Mouse (Mus musculus) stomach, embryonic 15.5 days (tissue): ENCODE data around the gene Adra2a. TPM values are rescaled to one million over a fixed set of nuclear protein-coding genes. Genes with fewer than 3 reads are reported as not detected.
A peak's percentile ranks its signal among the peaks of the same experiment; 100 is the strongest.

Experiments used
- ATAC-seq: fragments of 200-750 bp; cut with Nextera tagmentation; 2 replicates; pipeline ENCODE4 v1.8.0; 2017; ENCODE audit warnings: low read depth, moderate number of reproducible peaks, moderate TSS enrichment; ENCODE audit not compliant: insufficient read depth, low FRiP score
- H3K27ac ChIP-seq: fragments of 300-500 bp; sonication (generic); 2 replicates; pipeline ENCODE4 v1.5.1; 2015; ENCODE audit warnings: mild to moderate bottlenecking, inconsistent platforms
- H3K27me3 ChIP-seq: fragments of 300-500 bp; sonication (generic); replicated peaks from 2 replicates; pipeline ENCODE4 v1.6.1; 2015; ENCODE audit warnings: inconsistent platforms
- H3K36me3 ChIP-seq: fragments of 300-500 bp; sonication (generic); 2 replicates; pipeline ENCODE4 v1.6.1; 2015; ENCODE audit warnings: inconsistent platforms
- H3K4me1 ChIP-seq: fragments of 300-500 bp; sonication (generic); 2 replicates; pipeline ENCODE4 v1.6.1; 2015; ENCODE audit warnings: inconsistent platforms
- H3K4me2 ChIP-seq: fragments of 300-500 bp; sonication (generic); 2 replicates; pipeline ENCODE4 v1.6.1; 2015; ENCODE audit warnings: mild to moderate bottlenecking, inconsistent platforms
- H3K4me3 ChIP-seq: fragments of 300-500 bp; sonication (generic); replicated peaks from 2 replicates; pipeline ENCODE4 v1.5.1; 2015; ENCODE audit warnings: inconsistent platforms
- H3K9ac ChIP-seq: fragments of 300-500 bp; sonication (generic); 2 replicates; pipeline ENCODE4 v1.6.1; 2015; ENCODE audit warnings: inconsistent platforms
- H3K9me3 ChIP-seq: fragments of 300-500 bp; sonication (generic); 2 replicates; pipeline ENCODE4 v1.6.1; 2016; ENCODE audit warnings: inconsistent platforms
- WGBS: fragments of 180-500 bp; shearing (Covaris S2); methylation state at CpG from one replicate; pipeline ENCODE4 v1.1.7; 2015; 5-methylcytosine and 5-hydroxymethylcytosine counted together
- polyA plus RNA-seq: library from polyadenylated mRNA; unstranded; fragments of >200 nt; fragmentation: Nextera tagmentation; extraction: Ambion mirVana; gene quantifications from 2 replicates; pipeline ENCODE4 v1.2.1, GENCODE M21; 2015

Adra2a gene
- polyA plus RNA-seq, 1 experiment from 2014 or later, result 0.58 TPM

DNA sequence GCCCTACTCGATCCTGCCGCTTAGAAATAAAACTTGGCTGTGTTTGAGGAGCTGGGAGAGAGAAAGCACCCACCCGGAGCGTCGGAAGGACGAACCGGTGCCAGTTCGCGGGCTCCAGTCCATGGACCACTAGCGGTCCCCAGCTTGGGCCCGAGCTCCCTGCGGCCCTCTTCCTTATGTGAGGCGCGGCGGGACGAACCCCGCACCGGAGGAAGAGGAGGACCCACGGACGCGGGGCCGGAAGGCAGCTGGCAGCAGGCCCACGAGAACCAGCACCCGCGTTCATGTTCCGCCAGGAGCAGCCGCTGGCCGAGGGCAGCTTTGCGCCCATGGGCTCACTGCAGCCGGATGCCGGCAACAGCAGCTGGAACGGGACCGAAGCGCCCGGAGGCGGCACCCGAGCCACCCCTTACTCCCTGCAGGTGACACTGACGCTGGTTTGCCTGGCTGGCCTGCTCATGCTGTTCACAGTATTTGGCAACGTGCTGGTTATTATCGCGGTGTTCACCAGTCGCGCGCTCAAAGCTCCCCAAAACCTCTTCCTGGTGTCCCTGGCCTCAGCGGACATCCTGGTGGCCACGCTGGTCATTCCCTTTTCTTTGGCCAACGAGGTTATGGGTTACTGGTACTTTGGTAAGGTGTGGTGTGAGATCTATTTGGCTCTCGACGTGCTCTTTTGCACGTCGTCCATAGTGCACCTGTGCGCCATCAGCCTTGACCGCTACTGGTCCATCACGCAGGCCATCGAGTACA is 2.2 kb downstream of the Adra2a start:
- Histone ChIP-seq H3K9ac (0 out of 2 replicates have a peak overlapping the region, but pooled peaks have one; percentile 29), H3K4me3 (peak overlapping the region; percentile 52), H3K27me3 (peaks cover 40% of the 10 kb centered on the region), H3K4me2 (peak overlapping the region; percentile 98), H3K27ac (no peak overlapping the region), H3K9me3 (no peaks in the 10 kb centered on the region), H3K4me1 (peaks cover 29% of the 10 kb centered on the region), H3K36me3 (no peaks in the 10 kb centered on the region)
- WGBS, result 3% methylated on average over 54 of the region's 55 CpGs
- no peak for ATAC-seq

- H3K36me3 ChIP-seq, result no peaks in the 10 kb centered on the region
- H3K9ac ChIP-seq, result peak overlapping the region; percentile 22; the same call in 1 of the 2 replicates
- peak overlapping the region; percentile 98 for H3K4me2 ChIP-seq
- ATAC-seq, result no peak
- H3K27ac ChIP-seq, result no peak overlapping the region
- peaks cover 29% of the 10 kb centered on the region for H3K4me1 ChIP-seq
- H3K27me3 ChIP-seq, result peaks cover 40% of the 10 kb centered on the region
- no peaks in the 10 kb centered on the region for H3K9me3 ChIP-seq
- H3K4me3 ChIP-seq, result peak overlapping the region; percentile 52
- 2% methylated on average over 46 of the region's 46 CpGs for WGBS
Observed at GRCm38 (mm10) chr19:54046684-54047070, 2.7 kb downstream of the Adra2a start.

DNA sequence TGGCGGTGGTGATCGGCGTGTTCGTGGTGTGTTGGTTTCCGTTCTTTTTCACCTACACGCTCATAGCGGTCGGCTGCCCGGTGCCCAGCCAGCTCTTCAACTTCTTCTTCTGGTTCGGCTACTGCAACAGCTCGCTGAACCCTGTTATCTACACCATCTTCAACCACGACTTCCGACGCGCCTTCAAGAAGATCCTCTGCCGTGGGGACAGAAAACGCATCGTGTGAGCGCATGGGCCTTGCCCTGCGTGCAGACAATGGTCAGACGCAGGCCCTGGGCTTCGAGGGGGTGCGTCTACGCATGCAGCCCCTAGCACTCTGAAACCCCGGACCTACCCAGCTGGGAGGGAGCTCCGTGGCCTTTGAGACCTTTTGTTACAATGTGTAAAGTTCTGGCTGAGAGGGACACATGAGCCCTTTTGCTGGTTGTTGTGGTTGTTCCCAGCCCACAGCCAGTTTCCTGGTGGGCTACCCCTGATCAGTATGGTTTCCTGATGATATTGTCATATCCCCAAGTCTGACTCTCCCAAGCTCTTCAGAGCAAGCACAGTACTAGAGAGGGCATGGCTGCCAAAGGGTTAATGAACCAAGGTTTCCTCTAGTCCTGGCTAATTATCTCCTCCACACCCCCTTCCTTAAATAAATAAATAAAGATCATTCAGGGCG is 3.6 kb downstream of the Adra2a start:
- WGBS, result 6% methylated on average over 27 of the region's 27 CpGs
- Histone ChIP-seq H3K9me3 (no peaks in the 10 kb centered on the region), H3K4me3 (peak overlapping the region; percentile 52), H3K36me3 (no peaks in the 10 kb centered on the region), H3K4me1 (peaks cover 29% of the 10 kb centered on the region), H3K27ac (no peak overlapping the region), H3K4me2 (peak overlapping the region; percentile 98), H3K27me3 (peaks cover 40% of the 10 kb centered on the region), H3K9ac (no peak overlapping the region)
- no peak for ATAC-seq

DNA sequence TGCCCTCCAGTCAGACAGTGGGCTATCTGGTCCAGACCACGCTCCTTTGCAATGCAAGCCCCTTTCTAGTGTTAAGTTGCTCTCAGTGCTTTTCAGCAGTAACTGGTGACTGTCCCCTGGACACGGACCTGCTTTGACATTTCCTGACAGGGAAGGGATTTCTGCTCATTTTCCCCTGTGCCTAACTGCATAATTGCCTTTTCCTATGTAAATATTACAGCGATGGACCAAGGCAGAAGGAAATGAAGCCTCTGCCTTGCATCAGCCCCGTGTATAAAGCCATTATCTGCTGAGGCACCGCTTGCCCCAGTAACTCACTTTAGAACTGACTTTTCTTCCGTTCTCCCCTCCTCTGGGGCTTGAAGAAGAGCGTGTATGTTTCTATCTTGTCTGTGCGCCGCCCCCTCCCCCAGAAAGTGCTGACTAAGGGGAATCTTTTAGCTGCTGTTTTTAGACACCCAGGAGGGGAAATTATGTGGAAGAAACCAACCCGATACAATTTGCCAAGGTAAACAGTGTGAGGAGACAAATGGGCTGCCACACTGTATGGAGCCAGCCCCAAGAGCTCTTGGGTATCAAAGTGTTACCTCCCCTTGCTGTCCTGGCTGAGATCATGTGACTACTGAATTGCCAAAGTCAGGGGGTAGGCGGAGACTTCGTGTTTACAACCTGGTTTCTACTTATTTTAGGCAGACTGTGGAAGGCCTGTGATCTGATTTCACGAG is 4.4 kb downstream of the Adra2a start:
- Histone ChIP-seq H3K4me1 (peaks cover 29% of the 10 kb centered on the region), H3K27ac (no peak overlapping the region), H3K9me3 (no peaks in the 10 kb centered on the region), H3K4me2 (0 out of 2 replicates have a peak overlapping the region, but pooled peaks have one; percentile 21), H3K4me3 (no peak overlapping the region), H3K9ac (no peak overlapping the region), H3K36me3 (no peaks in the 10 kb centered on the region), H3K27me3 (peaks cover 40% of the 10 kb centered on the region)
- no peak for ATAC-seq
- WGBS, result 12% methylated on average over 13 of the region's 13 CpGs

DNA sequence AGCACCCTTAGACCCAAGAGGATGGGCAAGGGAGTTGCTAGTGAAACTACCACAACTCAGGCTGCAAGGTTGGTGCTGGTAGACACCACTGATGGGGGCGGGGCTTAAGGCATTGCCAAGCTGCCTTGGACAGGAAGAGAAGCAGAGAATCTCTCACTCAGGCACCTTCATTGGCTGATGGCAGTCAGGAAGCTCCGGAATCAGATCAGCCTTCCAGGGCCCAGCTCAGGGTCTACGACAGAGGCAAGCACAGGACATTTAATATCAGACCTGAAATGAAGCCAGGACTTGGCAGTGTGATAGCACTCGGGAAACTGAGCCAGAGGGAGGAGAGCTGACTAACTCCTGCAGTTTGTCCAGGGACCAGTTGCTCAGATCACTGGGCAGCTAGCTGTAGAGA is 7.7 kb downstream of the Adra2a start:
- 69% methylated on average over 4 of the region's 4 CpGs for WGBS
- no peak for ATAC-seq
- H3K27ac ChIP-seq, result no peak overlapping the region
- H3K9ac ChIP-seq, result no peak overlapping the region
- peaks cover 31% of the 10 kb centered on the region for H3K27me3 ChIP-seq
- H3K36me3 ChIP-seq, result no peaks in the 10 kb centered on the region
- no peak overlapping the region for H3K4me3 ChIP-seq
- peaks cover 12% of the 10 kb centered on the region for H3K4me1 ChIP-seq
- no peaks in the 10 kb centered on the region for H3K9me3 ChIP-seq
- H3K4me2 ChIP-seq, result no peak overlapping the region

- ATAC-seq, result no peak
- no peak overlapping the region for H3K27ac ChIP-seq
- H3K4me2 ChIP-seq, result no peak overlapping the region
- WGBS, result 67% methylated on average over 5 of the region's 5 CpGs
- no peak overlapping the region for H3K4me3 ChIP-seq
- H3K27me3 ChIP-seq, result no peaks in the 10 kb centered on the region
- no peaks in the 10 kb centered on the region for H3K36me3 ChIP-seq
- H3K4me1 ChIP-seq, result no peaks in the 10 kb centered on the region
- H3K9me3 ChIP-seq, result no peaks in the 10 kb centered on the region
- H3K9ac ChIP-seq, result no peak overlapping the region
Observed at GRCm38 (mm10) chr19:54055845-54056244, 11.9 kb downstream of the Adra2a start.

DNA sequence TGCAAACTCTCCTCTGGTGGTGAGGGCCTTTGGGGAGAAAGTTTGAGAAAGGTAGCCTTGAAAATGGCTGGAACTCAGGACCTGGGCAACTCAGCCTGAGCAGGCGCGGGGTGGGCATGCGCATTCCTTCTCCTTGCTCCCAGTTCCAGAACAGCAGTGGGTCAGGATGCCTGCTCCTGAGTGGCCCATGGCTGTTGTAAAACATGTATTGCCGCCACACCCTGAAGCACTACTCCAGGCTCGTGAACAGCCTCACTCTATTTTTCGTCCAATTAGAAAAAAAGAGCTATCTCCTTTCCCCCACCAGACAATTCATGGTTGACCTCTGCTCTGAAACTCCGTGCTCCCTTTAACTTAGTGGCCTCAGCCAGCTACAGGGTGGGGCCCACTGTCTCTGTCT is 24.5 kb downstream of the Adra2a start:
- no peak overlapping the region for H3K4me3 ChIP-seq
- ATAC-seq, result no peak
- H3K4me2 ChIP-seq, result no peak overlapping the region
- 80% methylated on average over 7 of the region's 7 CpGs for WGBS
- peaks cover 2% of the 10 kb centered on the region; the same call in 1 of the 2 replicates for H3K27me3 ChIP-seq
- H3K27ac ChIP-seq, result no peak overlapping the region
- H3K36me3 ChIP-seq, result no peaks in the 10 kb centered on the region
- no peaks in the 10 kb centered on the region for H3K9me3 ChIP-seq
- H3K9ac ChIP-seq, result no peak overlapping the region
- peaks cover 3% of the 10 kb centered on the region; the same call in 1 of the 2 replicates for H3K4me1 ChIP-seq

- Histone ChIP-seq H3K27me3 (peaks cover 5% of the 10 kb centered on the region; the same call in 1 of the 2 replicates), H3K36me3 (no peaks in the 10 kb centered on the region), H3K4me1 (peaks cover 3% of the 10 kb centered on the region; the same call in 1 of the 2 replicates), H3K4me2 (no peak overlapping the region), H3K9ac (no peak overlapping the region), H3K9me3 (no peaks in the 10 kb centered on the region), H3K27ac (no peak overlapping the region), H3K4me3 (no peak overlapping the region)
- WGBS, result 60% methylated on average over 5 of the region's 5 CpGs
- peak; percentile 51; the same call in 1 of the 2 replicates for ATAC-seq
Observed at GRCm38 (mm10) chr19:54070521-54070920, 26.6 kb downstream of the Adra2a start.

DNA sequence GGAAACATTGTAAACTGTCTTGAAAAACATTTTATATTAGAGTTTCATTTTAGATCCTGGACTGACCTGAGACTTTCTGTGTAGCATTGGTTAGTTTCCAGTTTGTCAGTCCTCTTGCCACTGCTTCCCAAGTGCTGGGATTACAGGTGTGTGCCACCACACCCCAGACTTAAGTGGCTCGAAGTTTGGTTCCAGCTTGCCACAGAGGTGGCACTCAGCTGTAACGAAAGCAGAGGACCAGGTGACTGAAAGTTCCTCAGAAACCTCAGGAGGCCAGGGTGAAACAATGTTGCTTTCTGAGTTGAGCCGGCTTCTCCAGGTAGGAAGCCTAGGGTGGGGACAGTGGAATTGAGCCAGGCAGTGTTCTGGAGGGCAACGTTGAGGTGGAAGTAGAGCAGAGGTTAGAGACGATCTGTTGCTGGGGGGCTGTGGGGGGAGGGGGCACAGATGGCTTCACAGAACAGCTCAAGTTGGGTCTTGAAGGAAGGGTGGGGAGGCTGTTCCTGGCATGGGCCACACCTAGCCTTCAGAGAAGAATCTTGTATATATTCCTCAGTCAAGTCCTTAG is 28.4 kb downstream of the Adra2a start:
- Histone ChIP-seq H3K9ac (no peak overlapping the region), H3K9me3 (no peaks in the 10 kb centered on the region), H3K4me3 (no peak overlapping the region), H3K27me3 (0 out of 2 replicates have a peak, but pooled peaks cover 5% of the 10 kb centered on the region), H3K4me2 (no peak overlapping the region), H3K27ac (no peak overlapping the region), H3K4me1 (peaks cover 3% of the 10 kb centered on the region; the same call in 1 of the 2 replicates), H3K36me3 (no peaks in the 10 kb centered on the region)
- ATAC-seq, result no peak
- WGBS, result 74% methylated on average over 5 of the region's 5 CpGs

DNA sequence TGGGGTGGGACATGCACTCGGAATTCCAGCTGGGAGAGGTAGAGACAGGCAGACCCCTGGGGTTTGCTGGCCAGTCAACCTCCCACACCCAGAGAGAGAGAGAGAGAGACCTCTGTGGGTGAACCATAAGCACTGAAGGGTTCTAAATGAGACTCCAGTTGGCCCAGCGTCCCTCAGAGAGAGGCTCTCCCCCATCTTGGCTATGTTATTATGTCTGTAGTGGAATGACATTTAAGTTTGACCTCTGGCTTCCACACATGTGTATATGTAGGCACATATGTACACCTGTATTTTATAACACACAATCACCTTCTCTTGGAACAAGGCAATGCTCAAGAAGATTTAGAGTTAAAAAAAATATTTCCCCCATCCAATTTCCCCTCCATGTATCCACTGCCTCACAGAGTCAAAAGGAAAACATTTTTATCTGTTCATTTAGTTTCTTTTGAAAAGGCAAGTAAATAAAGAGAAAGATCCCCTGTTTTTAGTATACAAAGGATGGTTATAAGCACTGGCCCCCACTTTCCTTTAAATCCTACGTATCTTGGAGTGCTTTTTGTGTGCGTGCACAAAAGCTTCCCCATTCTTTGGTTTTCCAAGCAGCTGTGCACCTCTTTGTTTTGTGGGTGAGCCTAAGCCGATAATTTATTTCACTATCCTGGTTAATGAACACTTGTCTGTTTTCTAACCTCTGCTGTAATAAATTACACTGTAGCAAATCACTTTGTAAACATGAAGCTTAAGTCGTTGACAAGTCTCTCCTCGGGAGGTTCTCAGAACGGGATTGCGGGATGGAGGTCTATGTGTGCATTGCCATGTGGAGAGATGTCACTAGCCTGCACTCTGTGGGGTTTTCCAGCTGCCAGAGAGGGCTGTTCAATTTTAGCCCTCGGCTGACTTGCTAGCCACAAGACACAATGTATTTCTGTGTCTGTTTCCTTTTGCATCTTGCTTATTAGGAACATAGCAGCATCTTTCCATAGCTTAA is 32.7 kb downstream of the Adra2a start:
- Histone ChIP-seq H3K9me3 (no peaks in the 10 kb centered on the region), H3K4me2 (no peak overlapping the region), H3K27ac (no peak overlapping the region), H3K27me3 (0 out of 2 replicates have a peak, but pooled peaks cover 5% of the 10 kb centered on the region), H3K36me3 (no peaks in the 10 kb centered on the region), H3K9ac (no peak overlapping the region), H3K4me1 (0 out of 2 replicates have a peak, but pooled peaks cover 3% of the 10 kb centered on the region), H3K4me3 (no peak overlapping the region)
- WGBS, result 23% methylated on average over 10 of the region's 10 CpGs
- no peak for ATAC-seq

GRCm38 (mm10) chr19:54081303-54081702 is 37.4 kb downstream of the Adra2a start:
- H3K27me3 ChIP-seq, result no peaks in the 10 kb centered on the region
- H3K4me3 ChIP-seq, result no peak overlapping the region
- WGBS, result 67% methylated on average over 9 of the region's 9 CpGs
- no peak overlapping the region for H3K4me2 ChIP-seq
- ATAC-seq, result no peak
- H3K9ac ChIP-seq, result no peak overlapping the region
- no peaks in the 10 kb centered on the region for H3K36me3 ChIP-seq
- 0 out of 2 replicates have a peak, but pooled peaks cover 3% of the 10 kb centered on the region for H3K4me1 ChIP-seq
- no peaks in the 10 kb centered on the region for H3K9me3 ChIP-seq
- H3K27ac ChIP-seq, result no peak overlapping the region
